Mouse (Mus musculus) left cerebral cortex, postnatal 14 days (tissue): ENCODE results near the gene P2rx3. TPM values are rescaled to one million over a fixed set of nuclear protein-coding genes. Genes with fewer than 3 reads are reported as not detected.

Experiments used
- total RNA-seq, 2 experiments: library from RNA; stranded (reverse); gene quantifications; 2 replicates each; pipeline ENCODE4 v1.2.3; 2021

Gene P2rx3
- total RNA-seq, 2 experiments from 2014 or later, result 1.4 to 2.0 TPM

Other genes starting within 250 kb of the P2rx3 start
- 1 to 10 TPM; 5.1 to 6.0 TPM for gene Ube2l6, start 238.6 kb downstream of the P2rx3 start, total RNA-seq
- not detected for gene Smtnl1, start 214.8 kb downstream of the P2rx3 start, total RNA-seq
- gene Timm10, start 210.5 kb downstream of the P2rx3 start, total RNA-seq, result 10 to 100 TPM; 59.7 to 63.5 TPM
- under 1 TPM; 0.15 to 0.24 TPM for gene Slc43a1, start 198.6 kb downstream of the P2rx3 start, total RNA-seq
- gene Rtn4rl2, start 150.8 kb downstream of the P2rx3 start, total RNA-seq, result 10 to 100 TPM; 92.2 to 95.0 TPM
- gene Slc43a3, start 100.9 kb downstream of the P2rx3 start, total RNA-seq, result 1 to 10 TPM in 1 of 2 experiments, under 1 TPM in 1; 0.99 to 1.1 TPM
- not detected for gene Prg2, start 57.0 kb downstream of the P2rx3 start, total RNA-seq
- not detected for gene Prg3, start 49.2 kb downstream of the P2rx3 start, total RNA-seq
- 10 to 100 TPM; 88.8 to 93.6 TPM for gene Ssrp1, start 228 bp downstream of the P2rx3 start, total RNA-seq
- gene Tnks1bp1, start 10.6 kb upstream of the P2rx3 start, total RNA-seq, result 100 to 1,000 TPM in 1 of 2 experiments, 10 to 100 TPM in 1; 88.5 to 102 TPM
- 10 to 100 TPM; 10.5 to 12.5 TPM for gene Aplnr, start 98.8 kb upstream of the P2rx3 start, total RNA-seq
- 10 to 100 TPM; 35.6 to 44.1 TPM for gene Lrrc55, start 159.7 kb upstream of the P2rx3 start, total RNA-seq